In genomic region chr16:90794708-90795107, GRCm38 (mm10) we compare ENCODE assay signal across 25 mouse cellular contexts. TPM values are rescaled to one million over a fixed set of nuclear protein-coding genes. Genes with fewer than 3 reads are reported as not detected.
DNase-seq lines count a peak whose midpoint lies in the region; ATAC-seq and TF ChIP-seq lines count a peak whose summit lies in the region.
"Had no signal": no experiment of that assay in that cellular context is flagged by ENCODE, and none has a peak within 500 bp of the region (broad histone marks: within the 10 kb centered on the region; RNA-seq: fewer than 3 reads in every experiment).

No protein-coding gene starts in this region.

- peak; percentile 63 for ATAC-seq in G1E (ENCODE audit: extremely low read depth, insufficient number of reproducible peaks, low FRiP score, poor library complexity, severe bottlenecking)
- ATAC-seq: activated CD4-positive, CD25-positive, alpha-beta regulatory T cell, adult 4 months; forebrain, embryonic 14.5 days; forebrain, embryonic 16.5 days; Patski had no signal

- intact Hi-C loops in left cerebral cortex, postnatal 25 days (cut with DNase I), result no loop called here

- H3K9me3 ChIP-seq in G1E (replicated peaks), result no peaks in the 10 kb centered on the region
- H3K9me3 ChIP-seq: embryonic facial prominence, embryonic 13.5 days; embryonic facial prominence, embryonic 15.5 days; forebrain, embryonic 10.5 days; forebrain, embryonic 12.5 days had no signal

- H3K36me3 ChIP-seq in G1E (replicated peaks), result peaks cover 98% of the 10 kb centered on the region

- H3K27me3 ChIP-seq in G1E (ENCODE audit: insufficient read depth, low read length), result no peaks in the 10 kb centered on the region
- H3K27me3 ChIP-seq: embryonic facial prominence, embryonic 13.5 days; embryonic facial prominence, embryonic 15.5 days; forebrain, embryonic 12.5 days; Patski had no signal

- DNase-seq in 416B (ENCODE audit: low read depth) (peak; percentile 36), G1E (ENCODE audit: low spot score) (no peak), MN1 (ENCODE audit: low spot score) (peak; percentile 62)
- no peak for DNase-seq in Muller cell, postnatal 12 days (ENCODE audit: inconsistent ontology term)
- no peak for DNase-seq in layer of hippocampus, postnatal 14 days (ENCODE audit: low spot score in 2 of 2)
- DNase-seq in left cerebral cortex, postnatal 25 days (ENCODE audit: low spot score in 2 of 2), result no peak
- DNase-seq: adrenal gland, adult 8-10 months; adrenal gland, postnatal 14 days; adrenal gland, postnatal 36 days; cerebellum, adult 11-12 months; cerebellum, adult 2 months; cerebellum, adult 9-10 months; cerebellum, postnatal 10 days; cerebellum, postnatal 25 days; embryo, embryonic 11 days had no signal

- H3K4me3 ChIP-seq in G1E (ENCODE audit: low read depth, low read length), result no peak overlapping the region
- H3K4me3 ChIP-seq: embryonic facial prominence, embryonic 13.5 days; embryonic facial prominence, embryonic 15.5 days; erythroblast, embryonic 14.5 days; forebrain, embryonic 10.5 days; forebrain, embryonic 12.5 days had no signal

- H3K4me1 ChIP-seq in G1E (ENCODE audit: insufficient read depth, low read depth, low read length), result peaks cover 4% of the 10 kb centered on the region
- H3K4me1 ChIP-seq: embryonic facial prominence, embryonic 13.5 days; embryonic facial prominence, embryonic 15.5 days; forebrain, embryonic 12.5 days had no signal

- TF ChIP-seq CTCF in G1E (IDR thresholded peaks at IDR 0.05; ENCODE audit: low read depth, low read length), result no peak

RNA-seq across cellular contexts. Expression of gene Urb1, which starts 15.5 kb away (rescaled TPM):
- 20.8 and 24.2 TPM in 2 replicates for total RNA-seq in G1E (2014; fragmentation: Nextera tagmentation)
- total RNA-seq in G1E (2017), result 10.8 and 10.9 TPM in 2 replicates
- polyA plus RNA-seq in G1E (2012), result 8.6 and 9.8 TPM in 2 replicates
- total RNA-seq in layer of hippocampus, postnatal 14 days (2021), result 10 to 100 TPM; 13.2 to 15.7 TPM
- total RNA-seq in left cerebral cortex, postnatal 25 days (2021), result 10 to 100 TPM; 13.7 to 14.4 TPM

RNA-seq across cellular contexts. Expression of gene Eva1c, which starts 31.8 kb away (rescaled TPM):
- total RNA-seq in G1E (2014; fragmentation: Nextera tagmentation) (not detected in 2 replicates), G1E (2017) (0.16 and 0.35 TPM in 2 replicates)
- polyA plus RNA-seq in G1E (2012), result not detected in 2 replicates
- total RNA-seq in layer of hippocampus, postnatal 14 days (2021), result 1 to 10 TPM in 1 of 2 experiments, under 1 TPM in 1; 0.74 to 1.5 TPM
- total RNA-seq in left cerebral cortex, postnatal 25 days (2021), result 1 to 10 TPM; 1.6 to 1.8 TPM
- polyA plus RNA-seq: activated CD4-positive, CD25-positive, alpha-beta regulatory T cell, adult 4 months had no signal

RNA-seq across cellular contexts. Expression of gene Mrap, which starts 56.7 kb away (rescaled TPM):
- total RNA-seq in G1E (2014; fragmentation: Nextera tagmentation), result not detected in 2 replicates
- total RNA-seq in G1E (2017), result 0.33 TPM in 1 of 2 replicates, not detected in the other
- not detected in 2 replicates for polyA plus RNA-seq in G1E (2012)
- 1 to 10 TPM in 1 of 2 experiments, under 1 TPM in 1; 0.67 to 1.1 TPM for total RNA-seq in layer of hippocampus, postnatal 14 days (2021)
- total RNA-seq in left cerebral cortex, postnatal 25 days (2021), result under 1 TPM in 1 of 2 experiments, not detected in 1; 0.87 TPM
- polyA plus RNA-seq: activated CD4-positive, CD25-positive, alpha-beta regulatory T cell, adult 4 months; C2C12; embryonic facial prominence, embryonic 13.5 days; forebrain, embryonic 12.5 days; forebrain, embryonic 16.5 days; Patski had no signal

Comparison
In these comparisons a context has a peak if more than half of its experiments do, and no peak if none do; other contexts are left out.
1. DNase-seq: peak in 416B (single experiment) and MN1 (single experiment); none in G1E (single experiment), Muller cell, postnatal 12 days (single experiment), layer of hippocampus, postnatal 14 days (0 of 2) and left cerebral cortex, postnatal 25 days (0 of 2).